Mouse (Mus musculus) spleen, adult 2 months (tissue): ENCODE results near the gene Sft2d1.

Experiments used
- CTCF ChIP-seq: fragments of 200-500 bp; IDR thresholded peaks from 2 replicates; pipeline ENCODE4 v1.5.1; 2011; ENCODE audit warnings: mild to moderate bottlenecking, inconsistent platforms; ENCODE audit not compliant: insufficient read depth, insufficient read length, insufficient replicate concordance; ENCODE audit errors: extremely low read depth
- POLR2A ChIP-seq: fragments of 200-500 bp; IDR thresholded peaks from 2 replicates; pipeline ENCODE4 v1.6.1; 2011; ENCODE audit warnings: low read depth, low read length, inconsistent platforms

DNA sequence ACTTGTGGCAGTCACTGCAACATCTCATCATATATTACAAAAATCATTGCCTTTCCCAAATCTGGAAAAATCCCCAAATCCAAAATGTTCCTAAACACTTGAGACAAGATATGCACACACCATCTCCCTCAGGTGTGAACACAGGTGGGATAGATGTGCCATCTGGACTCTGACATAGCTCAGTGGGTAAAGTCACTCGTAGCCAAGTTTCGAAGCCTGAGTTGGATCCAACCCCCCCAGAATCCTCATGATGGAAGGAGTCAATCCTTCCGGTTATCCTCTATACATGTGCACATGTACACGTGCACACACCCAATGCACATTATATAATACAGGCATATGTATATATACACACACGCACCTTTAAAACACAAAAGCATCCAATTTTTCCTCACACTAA is 50.0 kb downstream of the Sft2d1 start:
- TF ChIP-seq POLR2A (no peak), CTCF (no peak)
